Mouse (Mus musculus) heart, embryonic 14.5 days (tissue): Measurements from ENCODE around the gene Fgfr4. TPM values are rescaled to one million over a fixed set of nuclear protein-coding genes. Genes with fewer than 3 reads are reported as not detected.

Experiments used
- ATAC-seq: fragments of 200-750 bp; cut with Nextera tagmentation; 2 replicates; pipeline ENCODE4 v1.8.0; 2017; ENCODE audit warnings: low read depth, moderate TSS enrichment; ENCODE audit not compliant: insufficient number of reproducible peaks, insufficient read depth, low FRiP score
- H3K27ac ChIP-seq, 2 experiments: fragments of 200-500 bp in 1 of 2; fragments of 300-500 bp in 1 of 2; sonication (generic) in 1 of 2; replicated peaks in 1 of 2; 2 replicates each; pipeline ENCODE4 v1.5.1; 2012 to 2014; ENCODE audit warnings: low read depth in 2 of 2, low read length in 2 of 2, control low read depth in 1 of 2, mild to moderate bottlenecking in 1 of 2, mixed read lengths in 1 of 2; ENCODE audit not compliant: control insufficient read depth in 1 of 2, insufficient read depth in 1 of 2
- H3K27me3 ChIP-seq: fragments of 300-500 bp; sonication (generic); 2 replicates; pipeline ENCODE4 v1.6.1; 2014; ENCODE audit warnings: mild to moderate bottlenecking, low read length, control low read depth; ENCODE audit not compliant: control insufficient read depth, insufficient read depth
- H3K36me3 ChIP-seq: fragments of 300-500 bp; sonication (generic); 2 replicates; pipeline ENCODE4 v1.6.1; 2014; ENCODE audit warnings: mild to moderate bottlenecking, control low read depth, low read length, mixed read lengths; ENCODE audit not compliant: control insufficient read depth, insufficient read depth
- H3K4me1 ChIP-seq, 2 experiments: fragments of 200-500 bp in 1 of 2; fragments of 300-500 bp in 1 of 2; sonication (generic) in 1 of 2; 2 replicates each; pipeline ENCODE4 v1.6.1; 2012 to 2014; ENCODE audit warnings: low read length in 2 of 2, control low read depth in 1 of 2, mixed read lengths in 1 of 2; ENCODE audit not compliant: control insufficient read depth in 2 of 2, insufficient read depth in 2 of 2
- H3K4me2 ChIP-seq: fragments of 300-500 bp; sonication (generic); 2 replicates; pipeline ENCODE4 v1.6.1; 2014; ENCODE audit warnings: mild to moderate bottlenecking, low read length
- H3K4me3 ChIP-seq, 2 experiments: fragments of 200-500 bp in 1 of 2; fragments of 300-500 bp in 1 of 2; sonication (generic) in 1 of 2; 2 replicates each; pipeline ENCODE4 v1.5.1; 2012 to 2014; ENCODE audit warnings: low read length in 2 of 2, mild to moderate bottlenecking in 2 of 2, control low read depth in 1 of 2, low read depth in 1 of 2, moderate library complexity in 1 of 2; ENCODE audit not compliant: control insufficient read depth in 1 of 2, insufficient read depth in 1 of 2
- H3K9ac ChIP-seq: fragments of 300-500 bp; sonication (generic); 2 replicates; pipeline ENCODE4 v1.6.1; 2014; ENCODE audit warnings: mild to moderate bottlenecking, low read length
- H3K9me3 ChIP-seq: fragments of 300-500 bp; sonication (generic); 2 replicates; pipeline ENCODE4 v1.6.1; 2016; ENCODE audit warnings: low read length, control low read depth; ENCODE audit not compliant: control insufficient read depth
- WGBS: fragments of 180-500 bp; shearing (Covaris S2); extraction: QIAGEN DNeasy Blood & Tissue Kit; methylation state at CpG from one replicate; pipeline ENCODE4 v1.1.7; 2014; 5-methylcytosine and 5-hydroxymethylcytosine counted together
- polyA plus RNA-seq: library from polyadenylated mRNA; unstranded; fragments of >200 nt; fragmentation: Nextera tagmentation; extraction: Ambion mirVana; gene quantifications from 2 replicates; pipeline ENCODE4 v1.2.1, GENCODE M21; 2014

Fgfr4 gene
- polyA plus RNA-seq = 0.39 and 0.40 TPM in 2 replicates

DNA sequence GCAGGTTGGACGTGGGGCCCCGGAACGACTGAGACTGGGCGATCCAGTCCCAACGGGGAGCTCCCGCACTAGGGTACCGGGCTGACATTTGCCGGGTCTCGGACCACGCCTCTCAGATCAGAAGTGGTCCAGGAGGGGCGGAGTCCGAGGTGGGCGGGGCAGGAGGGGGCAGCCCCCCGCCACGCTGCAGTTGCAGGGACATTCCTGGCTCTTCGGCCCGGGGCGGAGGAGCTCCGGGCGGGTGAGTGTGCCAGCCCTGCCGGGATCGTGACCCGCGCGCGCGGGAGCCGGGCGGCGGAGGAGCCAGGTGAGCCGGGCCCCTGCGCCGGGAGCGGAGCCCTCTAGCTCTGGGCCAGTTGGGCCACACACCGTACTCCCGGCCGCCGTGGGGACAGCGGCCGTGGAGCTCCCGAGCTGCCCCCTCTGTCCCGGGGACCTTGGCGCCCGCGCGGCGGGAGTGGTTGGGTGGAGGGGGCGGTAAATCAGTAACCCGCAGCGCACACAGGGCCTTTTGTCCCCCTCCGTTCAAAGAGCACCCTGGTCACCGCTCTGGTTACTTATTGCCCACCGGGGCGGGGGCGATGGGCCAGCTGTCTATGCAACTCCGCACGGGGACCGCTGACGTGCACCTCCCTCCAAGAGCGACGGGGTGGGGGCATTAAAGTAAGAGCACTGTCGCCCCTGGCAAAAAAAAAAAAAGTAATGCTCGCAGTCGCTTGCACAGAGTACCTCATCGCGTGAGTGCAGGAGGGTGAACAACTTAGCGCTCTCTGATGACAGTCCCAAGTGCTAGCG, at the start of gene Fgfr4:
TSS of gene Fgfr4 (plus strand) at position 20 of the 795 bp plus-strand sequence.
- H3K9me3 ChIP-seq = no peaks in the 10 kb centered on the region
- no peak within 1 kb of the TSS for H3K27ac ChIP-seq
- H3K9ac ChIP-seq = peak within 1 kb of the TSS; percentile 64
- H3K27me3 ChIP-seq = peaks cover 27% of the 10 kb centered on the region
- peak within 1 kb of the TSS; percentile 45 to 56 for H3K4me3 ChIP-seq
- H3K4me2 ChIP-seq = peak within 1 kb of the TSS; percentile 93
- no peaks in the 10 kb centered on the region for H3K36me3 ChIP-seq
- 2% methylated on average over 65 of the region's 68 CpGs for WGBS
- ATAC-seq = 0 out of 2 replicates have a peak, but pooled peaks have one; percentile 36
- H3K4me1 ChIP-seq = peaks cover 4 to 5% of the 10 kb centered on the region in 2 experiments; a peak in 2 of 4 replicates

DNA sequence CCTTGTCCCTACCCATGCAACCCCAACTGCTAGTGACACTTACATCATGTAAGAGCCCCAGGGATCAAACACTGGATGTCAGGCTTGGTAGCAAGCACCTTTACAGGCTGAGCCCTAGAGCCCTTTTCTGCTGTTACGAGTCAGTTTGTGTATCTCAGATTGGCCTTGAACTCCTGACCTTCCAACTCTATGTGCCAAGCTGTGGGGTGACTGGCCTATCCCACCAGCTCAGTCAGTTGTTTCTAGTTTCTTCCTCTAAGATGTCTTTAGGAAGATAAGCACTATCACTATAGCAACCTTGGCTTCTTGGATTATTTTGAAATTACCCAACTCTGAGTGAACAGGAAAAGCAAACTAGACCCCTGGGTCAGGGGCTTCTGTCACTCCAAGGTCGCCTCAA, 49.1 kb upstream of the Fgfr4 start:
- Histone ChIP-seq H3K27me3 (no peaks in the 10 kb centered on the region), H3K36me3 (peaks cover 6% of the 10 kb centered on the region), H3K9ac (no peak overlapping the region), H3K4me3 (no peak overlapping the region), H3K4me2 (no peak overlapping the region), H3K4me1 (peaks cover 12 to 26% of the 10 kb centered on the region in 2 experiments), H3K27ac (no peak overlapping the region), H3K9me3 (no peaks in the 10 kb centered on the region)
- WGBS = 58% methylated on average over 2 of the region's 2 CpGs
- no peak for ATAC-seq

DNA sequence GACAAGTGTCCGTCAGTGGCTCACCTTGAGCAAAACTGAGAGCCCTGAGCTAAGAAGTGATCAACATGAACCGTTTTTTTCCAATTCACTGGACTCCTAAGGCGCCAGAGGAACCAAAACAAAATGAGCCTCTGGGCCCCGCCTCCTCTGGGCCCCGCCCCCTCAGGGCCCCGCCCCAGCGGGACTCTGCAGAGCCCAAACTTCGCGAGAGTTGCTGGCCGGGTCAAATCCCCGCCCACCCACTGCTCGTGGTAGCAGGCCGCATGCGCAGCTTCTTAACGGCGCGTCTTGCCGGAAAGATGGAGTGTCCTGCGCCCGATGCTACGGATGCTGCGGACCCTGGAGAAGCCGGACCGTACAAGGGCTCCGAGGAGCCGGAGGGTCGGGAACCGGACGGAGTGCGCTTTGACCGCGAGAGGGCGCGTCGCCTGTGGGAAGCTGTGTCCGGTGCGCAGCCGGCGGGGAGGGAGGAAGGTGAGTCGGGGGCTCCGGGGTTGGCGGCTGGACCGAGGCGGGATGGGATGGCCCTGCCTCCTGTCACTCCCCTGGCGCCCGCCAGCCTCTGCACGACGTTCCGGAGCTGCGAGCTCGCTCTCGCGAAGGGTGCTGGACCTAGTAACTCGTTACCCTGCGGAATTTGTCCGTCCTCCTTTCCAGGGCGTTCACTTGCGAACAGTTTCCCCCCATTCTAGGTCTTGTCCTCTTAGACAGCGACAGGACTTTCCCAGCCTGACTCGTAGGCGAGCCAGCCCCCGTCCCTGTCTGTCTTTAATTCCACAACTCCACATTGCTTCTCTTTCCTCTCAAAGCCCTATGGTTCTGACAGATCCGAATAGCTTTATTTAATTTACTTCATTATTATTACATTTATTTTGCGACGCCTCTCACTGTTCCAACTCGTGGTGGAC, 47.1 kb upstream of the Fgfr4 start, which contains the start of gene Zfp346:
TSS of gene Zfp346 (plus strand) at position 267 of the 908 bp plus-strand sequence.
- Histone ChIP-seq H3K4me1 (peaks cover 10 to 18% of the 10 kb centered on the region in 2 experiments), H3K4me3 (peak within 1 kb of the TSS; percentile 66 to 99), H3K36me3 (peaks cover 20% of the 10 kb centered on the region), H3K4me2 (peak within 1 kb of the TSS; percentile 80), H3K27ac (peak within 1 kb of the TSS; percentile 81 to 91), H3K9me3 (no peaks in the 10 kb centered on the region), H3K9ac (peak within 1 kb of the TSS; percentile 75), H3K27me3 (no peaks in the 10 kb centered on the region)
- peak; percentile 92 for ATAC-seq
- under 1% methylated on average over 66 of the region's 66 CpGs for WGBS

DNA sequence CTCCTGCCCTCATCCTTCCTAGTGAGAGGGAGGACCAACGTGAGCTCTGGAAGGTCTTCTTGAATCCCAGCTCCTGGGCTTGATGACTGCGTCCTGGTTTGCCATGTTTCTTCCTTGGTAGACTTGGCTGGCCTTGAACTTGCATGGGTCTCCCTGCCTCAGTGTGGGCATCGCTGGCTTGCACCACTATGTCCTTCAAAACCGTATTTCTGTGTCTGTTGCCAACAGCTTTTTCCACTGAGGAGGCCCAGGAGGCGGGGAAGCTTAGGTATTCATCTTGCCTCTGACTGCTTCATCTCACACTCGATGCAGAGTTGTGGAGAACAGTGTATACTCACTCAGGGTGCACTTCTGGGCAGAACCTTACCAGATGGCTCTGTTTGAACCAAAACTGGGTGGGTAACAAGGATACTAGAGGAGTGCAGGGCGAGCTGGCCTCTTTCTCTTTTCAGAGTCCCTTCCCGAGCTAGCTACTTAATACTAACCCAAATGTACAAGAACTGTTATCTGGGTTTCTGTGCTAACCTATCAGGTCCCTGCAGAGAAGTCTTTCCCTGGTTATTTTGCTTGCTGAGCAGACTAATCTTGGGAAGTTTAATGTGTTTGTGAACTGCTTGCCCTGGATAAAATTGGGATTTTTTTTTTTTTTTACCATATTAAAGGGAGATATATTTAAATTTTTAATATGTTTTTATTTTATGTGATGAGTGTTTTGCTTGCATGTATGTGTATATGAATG, 46.3 kb upstream of the Fgfr4 start:
- Histone ChIP-seq H3K36me3 (peaks cover 20% of the 10 kb centered on the region), H3K9me3 (no peaks in the 10 kb centered on the region), H3K4me3 (peak overlapping the region; percentile 66 to 99), H3K27ac (peak overlapping the region; percentile 81 to 91), H3K9ac (peak overlapping the region; percentile 75), H3K4me2 (peak overlapping the region; percentile 80), H3K27me3 (no peaks in the 10 kb centered on the region), H3K4me1 (peaks cover 10 to 16% of the 10 kb centered on the region in 2 experiments)
- 13% methylated on average over 8 of the region's 8 CpGs for WGBS
- no peak for ATAC-seq

DNA sequence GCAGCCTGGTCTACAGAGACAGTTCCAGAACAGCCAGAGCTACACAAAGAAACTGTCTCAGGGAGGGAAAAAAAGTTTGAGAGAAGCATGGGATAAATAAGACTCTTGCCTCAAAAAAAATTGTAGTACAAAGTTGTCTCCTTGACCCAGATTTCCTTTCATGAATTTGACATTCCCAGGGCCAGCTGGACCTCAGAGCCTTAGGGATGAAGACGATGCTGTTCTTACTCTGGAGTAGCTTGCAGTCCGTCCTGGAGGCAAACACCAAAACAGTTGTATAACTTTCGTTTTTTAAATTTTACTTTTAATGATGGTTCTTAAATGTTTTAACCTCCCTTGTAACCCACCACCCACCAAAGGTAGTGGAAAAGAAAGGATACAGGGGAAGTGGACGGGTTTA, 45.3 kb upstream of the Fgfr4 start:
- no peaks in the 10 kb centered on the region for H3K9me3 ChIP-seq
- H3K4me1 ChIP-seq = peaks cover 10 to 16% of the 10 kb centered on the region in 2 experiments
- ATAC-seq = no peak
- H3K9ac ChIP-seq = peak overlapping the region; percentile 2; the same call in 1 of the 2 replicates
- H3K4me2 ChIP-seq = peak overlapping the region; percentile 80
- H3K27me3 ChIP-seq = no peaks in the 10 kb centered on the region
- H3K4me3 ChIP-seq = no peak overlapping the region
- peak overlapping the region; percentile 88 to 94 for H3K27ac ChIP-seq
- 65% methylated on average over 4 of the region's 4 CpGs for WGBS
- peaks cover 20% of the 10 kb centered on the region for H3K36me3 ChIP-seq

DNA sequence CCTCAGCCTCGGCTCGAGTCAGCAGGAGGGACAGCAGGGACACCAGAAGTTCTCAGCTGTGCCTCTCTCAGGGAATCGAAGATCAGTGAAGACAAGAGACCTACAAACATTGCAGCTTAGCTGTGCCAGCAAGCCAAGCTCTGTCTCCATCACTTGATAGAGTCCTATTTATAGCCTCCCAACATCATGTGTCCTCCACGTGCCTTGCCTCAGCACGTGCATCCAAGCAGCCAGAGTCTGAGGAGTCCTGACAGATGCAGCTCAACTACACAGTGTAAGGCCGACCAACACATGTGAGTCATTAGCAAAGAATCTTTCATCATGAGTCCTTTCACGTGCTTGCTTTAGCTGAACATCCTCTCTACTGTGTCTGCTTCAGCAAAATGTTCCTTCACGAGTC, 44.7 kb upstream of the Fgfr4 start:
- peak overlapping the region; percentile 80 for H3K4me2 ChIP-seq
- 30% methylated on average over 8 of the region's 8 CpGs for WGBS
- ATAC-seq = peak; percentile 67
- H3K9me3 ChIP-seq = no peaks in the 10 kb centered on the region
- no peaks in the 10 kb centered on the region for H3K27me3 ChIP-seq
- 0 out of 2 replicates have a peak overlapping the region, but pooled peaks have one; percentile 2 for H3K9ac ChIP-seq
- peaks cover 10 to 16% of the 10 kb centered on the region in 2 experiments for H3K4me1 ChIP-seq
- H3K4me3 ChIP-seq = no peak overlapping the region
- peak overlapping the region; percentile 88 to 94 for H3K27ac ChIP-seq
- H3K36me3 ChIP-seq = peaks cover 22% of the 10 kb centered on the region

DNA sequence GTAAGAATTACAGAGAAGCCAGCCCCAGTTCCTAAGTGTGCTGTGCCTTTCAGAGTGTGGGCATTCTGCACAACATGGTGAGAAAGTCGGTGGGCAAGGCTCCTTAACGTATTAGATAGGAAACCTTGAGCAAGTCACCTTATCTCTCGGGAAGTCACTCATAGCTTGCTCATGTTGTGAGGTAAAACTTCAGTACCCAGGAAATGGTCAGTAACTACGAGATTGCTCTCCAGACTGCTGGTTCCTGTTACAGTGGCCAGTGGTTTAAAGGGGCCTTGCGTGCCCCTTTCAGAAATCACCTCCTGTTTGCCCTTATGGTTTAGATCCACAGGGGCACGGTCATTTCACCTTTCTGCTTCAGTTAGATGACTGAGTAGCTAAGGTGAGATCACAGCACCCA, 38.1 kb upstream of the Fgfr4 start:
- H3K27me3 ChIP-seq = no peaks in the 10 kb centered on the region
- no peak overlapping the region for H3K4me3 ChIP-seq
- no peak overlapping the region for H3K9ac ChIP-seq
- no peak for ATAC-seq
- no peaks in the 10 kb centered on the region for H3K9me3 ChIP-seq
- H3K4me2 ChIP-seq = no peak overlapping the region
- no peaks in the 10 kb centered on the region for H3K4me1 ChIP-seq
- 70% methylated on average over 6 of the region's 6 CpGs for WGBS
- H3K36me3 ChIP-seq = peaks cover 71% of the 10 kb centered on the region
- no peak overlapping the region for H3K27ac ChIP-seq
